Mouse (Mus musculus) CD8-positive naive resting alpha-beta T cell, adult 57 days (primary cell): ENCODE data around the gene Slc39a5. TPM values are rescaled to one million over a fixed set of nuclear protein-coding genes. Genes with fewer than 3 reads are reported as not detected.

Experiments
- total RNA-seq: library from RNA; stranded (reverse); gene quantifications from one replicate; pipeline ENCODE4 v1.2.4, GENCODE M21; 2023

The Slc39a5 gene
- not detected for total RNA-seq

GRCm38 (mm10) chr10:128401056-128401455, at the start of gene Slc39a5:
TSS of gene Slc39a5 (minus strand) at chr10:128401229.

GRCm38 (mm10) chr10:128411211-128412054, 10.4 kb upstream of the Slc39a5 start, which contains the start of the genes Nabp2 and Rnf41:
TSS of gene Nabp2 (minus strand) at chr10:128411492.
TSS of gene Rnf41 (plus strand) at chr10:128411657.

DNA sequence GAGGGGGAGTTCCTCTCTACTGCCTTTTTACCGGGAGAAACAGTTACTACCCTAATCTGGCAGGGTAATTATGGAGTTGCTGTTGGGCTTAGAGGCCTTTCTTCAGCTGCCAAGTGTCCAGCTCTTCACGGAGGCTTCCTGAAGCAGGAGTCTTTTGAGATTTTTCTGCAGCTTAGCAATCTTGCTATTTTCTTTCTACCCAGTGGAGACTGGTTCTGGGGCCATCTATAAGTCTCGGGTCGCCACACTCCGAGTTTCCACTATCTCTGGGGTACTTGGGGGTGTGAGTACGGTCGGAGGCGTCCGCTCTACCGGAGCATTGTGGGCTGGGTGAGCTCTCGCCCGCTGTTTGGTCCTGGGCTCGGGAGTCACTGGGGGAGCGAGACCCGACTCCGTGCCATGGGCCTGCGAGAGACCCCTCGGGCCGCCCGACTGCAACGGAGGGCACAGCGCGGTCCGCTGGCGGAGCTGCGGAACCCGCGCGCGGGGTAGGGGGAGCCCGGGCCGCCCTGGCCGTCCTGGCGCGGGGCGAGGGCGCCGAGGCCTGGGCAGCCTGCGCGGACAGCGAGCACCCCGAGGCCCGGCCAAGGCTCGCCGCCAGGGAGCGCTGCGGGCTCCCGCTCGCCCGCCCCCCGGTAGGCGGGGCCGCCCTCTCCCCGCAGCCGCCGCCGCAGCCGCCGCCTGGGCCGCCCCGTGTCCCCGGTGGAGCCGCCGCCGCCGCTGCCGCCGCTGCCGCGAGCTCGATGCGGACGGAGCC, 24.4 kb downstream of the Slc39a5 start, which contains the start of gene Ankrd52:
Gene Ankrd52 (plus strand): TSS at position 661 of the 757 bp plus-strand sequence.

GRCm38 (mm10) chr10:128368402-128369217, 32.4 kb downstream of the Slc39a5 start, which contains the start of gene Coq10a:
TSS of gene Coq10a (minus strand) at chr10:128368997.

Other genes with a start within 250 kb of the Slc39a5 start
- 37.2 TPM for gene Rbms2, start 220.9 kb downstream of the Slc39a5 start, total RNA-seq
- 0.86 TPM for gene Gls2, start 206.8 kb downstream of the Slc39a5 start, total RNA-seq
- 14.0 TPM for gene Spryd4, start 189.4 kb downstream of the Slc39a5 start, total RNA-seq
- not detected for gene Mip, start 175.4 kb downstream of the Slc39a5 start, total RNA-seq
- 37.2 TPM for gene Timeless, start 169.2 kb downstream of the Slc39a5 start, total RNA-seq
- not detected for gene Apon, start 147.1 kb downstream of the Slc39a5 start, total RNA-seq
- not detected for gene Apof, start 132.6 kb downstream of the Slc39a5 start, total RNA-seq
- gene Stat2, start 130.7 kb downstream of the Slc39a5 start, total RNA-seq = 59.1 TPM
- gene Il23a, start 102.5 kb downstream of the Slc39a5 start, total RNA-seq = not detected
- 45.0 TPM for gene Pan2, start 97.9 kb downstream of the Slc39a5 start, total RNA-seq
- gene Cnpy2, start 78.8 kb downstream of the Slc39a5 start, total RNA-seq = 19.0 TPM
- gene Cs, start 63.5 kb downstream of the Slc39a5 start, total RNA-seq = 82.2 TPM
- 22.3 TPM for gene Coq10a, start 32.2 kb downstream of the Slc39a5 start, total RNA-seq
- gene Ankrd52, start 24.1 kb downstream of the Slc39a5 start, total RNA-seq = 50.4 TPM
- 41.9 TPM for gene Nabp2, start 10.3 kb upstream of the Slc39a5 start, total RNA-seq
- gene Rnf41, start 10.4 kb upstream of the Slc39a5 start, total RNA-seq = 28.7 TPM
- 114 TPM for gene Smarcc2, start 58.0 kb upstream of the Slc39a5 start, total RNA-seq
- 626 TPM for gene Myl6, start 92.9 kb upstream of the Slc39a5 start, total RNA-seq
- not detected for gene Myl6b, start 97.5 kb upstream of the Slc39a5 start, total RNA-seq
- gene Esyt1, start 124.6 kb upstream of the Slc39a5 start, total RNA-seq = 290 TPM
- 33.3 TPM for gene Zc3h10, start 146.5 kb upstream of the Slc39a5 start, total RNA-seq
- gene Rpl41, start 148.1 kb upstream of the Slc39a5 start, total RNA-seq = 4,677 TPM
- 73.7 TPM for gene Pa2g4, start 164.8 kb upstream of the Slc39a5 start, total RNA-seq
- gene Erbb3, start 188.4 kb upstream of the Slc39a5 start, total RNA-seq = 0.80 TPM
- 1,628 TPM for gene Rps26, start 225.5 kb upstream of the Slc39a5 start, total RNA-seq
- gene Ikzf4, start 244.8 kb upstream of the Slc39a5 start, total RNA-seq = 2.2 TPM